Mouse (Mus musculus) fat pad, adult 2 months (tissue): Measurements from ENCODE around the gene Col4a1.

Source experiments
- DNase-seq: peaks from one replicate; pipeline ENCODE4 v3.0.0-alpha.2; 2011; ENCODE audit warnings: low read depth, low spot score; ENCODE audit errors: extremely low read depth

Gene Col4a1

GRCm38 (mm10) chr8:11270826-11271225, 41.8 kb downstream of the Col4a1 start:
- no peak for DNase-seq

- DNase-seq, result no peak
These were observed 43.9 kb downstream of the Col4a1 start for GRCm38 (mm10) chr8:11268753-11269152.

- DNase-seq, result no peak
These were observed 46.2 kb downstream of the Col4a1 start for GRCm38 (mm10) chr8:11266471-11266870.

DNA sequence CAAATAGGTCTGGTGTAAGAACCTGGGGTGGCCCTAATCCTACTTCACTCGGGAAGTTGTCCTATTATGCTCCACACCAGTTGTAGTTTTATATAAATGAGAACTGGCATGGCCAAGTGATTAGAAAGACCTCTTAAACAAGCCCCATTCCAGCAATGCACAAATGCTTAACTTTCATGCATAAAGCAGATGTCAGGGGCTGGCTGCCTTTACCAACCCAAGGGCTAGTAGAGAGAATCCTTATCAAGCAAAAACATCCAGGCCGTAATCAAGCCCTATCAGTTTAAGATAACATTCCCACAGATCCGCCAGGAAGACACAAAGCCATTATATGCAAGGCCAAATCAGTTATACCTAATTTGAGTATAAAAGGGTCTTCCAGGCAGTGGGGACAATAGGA, 46.7 kb downstream of the Col4a1 start:
- no peak for DNase-seq

GRCm38 (mm10) chr8:11263848-11264247, 48.8 kb downstream of the Col4a1 start:
- no peak for DNase-seq

- no peak for DNase-seq
These were observed 50.4 kb downstream of the Col4a1 start for GRCm38 (mm10) chr8:11262031-11262735.

DNA sequence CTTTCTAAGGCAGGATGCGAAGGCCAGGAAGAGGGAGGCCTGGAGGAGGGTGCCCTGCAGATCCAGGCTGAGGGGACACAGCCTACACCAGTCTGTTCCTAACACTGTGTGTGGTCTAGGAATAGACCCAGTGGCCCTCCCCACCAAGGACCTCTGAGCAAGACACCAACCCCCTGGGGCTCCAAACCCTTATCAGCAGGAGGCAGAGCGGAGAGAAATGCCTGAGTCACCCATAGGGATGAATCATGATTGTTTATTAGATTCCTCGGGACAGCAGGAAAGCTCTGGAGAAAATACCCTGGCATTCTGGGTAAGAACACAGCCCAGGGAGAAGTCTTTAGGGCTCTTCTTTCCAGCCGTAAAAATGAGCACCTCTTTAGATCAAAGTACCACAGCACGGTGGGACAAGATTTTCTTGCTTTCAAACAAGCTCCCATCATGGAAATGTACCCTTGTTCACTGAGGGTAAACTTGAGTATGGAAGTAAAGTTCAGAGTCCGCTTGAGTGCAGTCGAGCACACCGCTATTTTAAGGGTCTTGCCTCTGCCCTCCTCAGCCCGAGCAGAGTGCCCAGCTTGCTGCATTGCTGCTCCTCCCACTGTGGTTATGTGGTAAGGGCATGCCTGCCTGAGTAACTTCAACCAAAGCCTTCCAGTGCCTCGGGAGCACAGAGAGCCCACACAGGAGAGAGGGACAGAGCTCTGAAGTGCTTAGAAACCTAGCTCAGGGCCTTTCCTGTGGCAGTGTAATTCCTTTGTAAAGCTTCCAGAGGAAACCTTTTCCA, 52.6 kb downstream of the Col4a1 start:
- DNase-seq, result no peak

GRCm38 (mm10) chr8:11258517-11259136, 54.0 kb downstream of the Col4a1 start:
- no peak for DNase-seq

- no peak for DNase-seq
These were observed 55.3 kb downstream of the Col4a1 start for GRCm38 (mm10) chr8:11257079-11258017.

DNA sequence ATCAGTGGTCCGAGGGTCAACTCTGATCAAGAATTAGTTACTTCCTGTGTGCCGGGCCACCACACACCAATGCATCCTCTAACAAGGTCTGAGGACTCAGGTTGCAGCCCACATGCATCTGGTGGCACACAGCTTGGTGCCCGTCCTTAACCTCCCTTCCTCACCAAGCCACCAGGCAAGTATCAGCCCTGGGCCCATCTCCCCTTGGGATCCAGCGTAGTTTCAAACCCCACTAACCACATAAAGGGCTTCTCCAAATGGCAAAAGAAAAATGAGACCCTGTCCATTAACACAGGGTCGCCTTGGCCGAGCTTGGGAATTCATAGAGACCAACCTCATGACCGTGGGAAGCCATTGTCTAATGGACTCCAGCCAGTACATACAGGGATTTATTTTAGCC, 56.2 kb downstream of the Col4a1 start:
- no peak for DNase-seq

GRCm38 (mm10) chr8:11255680-11256079, 56.9 kb downstream of the Col4a1 start:
- no peak for DNase-seq

DNA sequence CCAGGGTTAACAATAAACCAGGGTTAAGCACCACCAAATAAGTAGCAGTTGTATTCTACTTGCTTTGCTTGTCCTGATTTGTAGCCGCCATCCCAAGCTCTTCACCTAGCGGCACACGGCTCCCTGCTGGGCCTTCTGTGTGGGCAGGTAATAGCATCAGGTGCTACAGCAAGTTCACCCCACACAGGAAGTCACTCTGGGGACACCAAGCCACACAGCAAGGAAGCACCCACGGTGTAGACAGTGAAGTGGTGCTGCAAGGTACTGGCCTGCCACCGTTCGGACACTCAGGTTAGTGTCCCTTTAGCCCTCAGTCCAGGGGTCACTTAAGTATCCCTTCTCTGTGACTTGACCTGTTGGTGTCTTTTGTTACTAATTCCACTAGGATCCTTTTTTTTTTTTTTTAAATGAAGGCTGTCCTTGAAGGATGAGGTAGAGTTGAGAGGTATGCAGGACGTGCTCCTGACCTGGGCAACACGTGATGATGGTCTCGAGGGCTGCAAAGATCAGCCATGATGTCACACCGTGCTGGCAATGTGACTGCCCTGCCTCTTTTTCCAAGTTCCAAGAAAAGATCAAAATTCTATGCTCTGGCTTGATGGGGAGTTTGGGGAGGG, 57.6 kb downstream of the Col4a1 start:
- no peak for DNase-seq

DNA sequence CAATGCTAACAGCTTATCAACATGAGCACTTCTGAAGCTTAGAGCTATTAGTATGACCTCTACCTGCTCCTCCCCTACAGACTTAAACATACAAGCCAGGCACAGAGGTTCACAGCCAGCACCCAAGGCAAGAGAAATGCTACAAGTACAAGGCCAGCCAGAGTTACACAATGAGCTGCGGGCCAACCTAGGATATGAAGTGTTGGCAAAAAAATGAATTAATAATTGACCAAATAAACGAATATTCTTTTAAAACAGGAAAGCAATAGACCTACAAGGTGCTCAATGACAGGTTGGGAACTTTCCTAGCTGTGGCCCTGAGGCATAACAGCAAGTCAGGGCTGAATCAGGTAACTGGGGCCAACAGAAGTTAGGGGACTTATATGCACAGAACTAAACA, 58.1 kb downstream of the Col4a1 start:
- no peak for DNase-seq

DNA sequence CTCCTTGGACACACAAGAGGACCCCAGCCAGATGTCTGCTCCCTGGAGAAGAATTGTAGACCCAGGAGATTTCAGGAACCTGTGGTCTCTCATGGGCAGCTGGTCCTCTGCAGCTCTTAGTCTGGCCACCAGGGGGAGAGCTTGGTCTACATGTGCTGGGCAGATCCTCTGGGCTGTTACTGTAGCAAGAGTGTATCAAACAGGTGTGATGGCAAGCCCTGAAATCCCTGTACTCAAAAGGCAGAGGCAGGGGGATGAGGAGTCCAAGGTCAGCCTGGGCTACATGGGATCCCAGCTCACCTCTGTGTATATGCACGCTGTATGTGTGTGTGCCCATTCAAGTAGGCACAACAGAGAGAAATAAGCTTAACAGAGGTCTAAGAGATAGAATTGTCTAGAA, 59.1 kb downstream of the Col4a1 start:
- no peak for DNase-seq

DNA sequence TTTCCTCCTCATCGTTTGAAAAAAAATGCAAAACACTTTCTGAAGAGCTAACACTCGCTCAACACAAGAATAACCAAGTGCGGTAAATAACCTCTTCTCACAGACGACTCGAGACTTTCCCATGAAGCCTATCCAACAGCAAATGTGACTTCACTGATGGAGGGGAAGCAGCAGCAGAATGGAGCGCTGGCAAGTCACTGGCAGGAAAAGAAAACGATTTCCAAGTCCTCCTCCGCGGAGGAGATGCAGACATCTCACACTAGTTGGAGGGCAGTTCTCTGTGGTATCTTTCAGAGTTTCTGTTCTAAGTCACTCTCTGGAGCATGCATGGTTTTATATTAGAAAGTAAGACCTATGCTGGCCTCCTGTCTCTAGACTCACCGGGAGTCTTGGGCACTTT, 59.6 kb downstream of the Col4a1 start:
- DNase-seq, result no peak

DNA sequence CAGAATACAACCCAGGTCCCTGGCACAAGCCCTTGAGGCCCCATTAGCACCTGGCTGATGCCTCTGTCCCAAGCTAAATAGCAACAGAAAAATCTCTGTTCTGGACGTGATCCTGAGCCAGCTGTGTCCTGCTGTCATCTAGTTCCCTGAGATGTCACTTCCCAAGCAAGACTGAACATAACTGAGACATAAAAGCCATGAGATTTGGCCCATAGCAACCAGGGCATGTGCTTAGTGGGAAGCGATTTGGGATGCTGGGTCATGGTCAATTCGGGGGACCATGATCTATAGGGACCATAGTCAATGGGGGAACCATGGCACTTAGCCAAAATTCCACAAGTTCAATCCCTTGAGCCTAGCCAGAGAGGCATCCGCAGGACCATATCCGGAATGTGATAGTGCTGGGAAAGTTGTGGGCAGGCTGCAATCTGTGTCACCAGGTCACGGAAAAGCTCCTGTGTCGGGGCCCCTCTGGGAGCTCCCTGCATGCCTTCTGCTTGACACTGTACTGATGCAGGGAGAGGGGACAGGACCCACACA, 60.3 kb downstream of the Col4a1 start:
- no peak for DNase-seq

- no peak for DNase-seq
These were observed 62.5 kb downstream of the Col4a1 start for GRCm38 (mm10) chr8:11250149-11250548.

DNA sequence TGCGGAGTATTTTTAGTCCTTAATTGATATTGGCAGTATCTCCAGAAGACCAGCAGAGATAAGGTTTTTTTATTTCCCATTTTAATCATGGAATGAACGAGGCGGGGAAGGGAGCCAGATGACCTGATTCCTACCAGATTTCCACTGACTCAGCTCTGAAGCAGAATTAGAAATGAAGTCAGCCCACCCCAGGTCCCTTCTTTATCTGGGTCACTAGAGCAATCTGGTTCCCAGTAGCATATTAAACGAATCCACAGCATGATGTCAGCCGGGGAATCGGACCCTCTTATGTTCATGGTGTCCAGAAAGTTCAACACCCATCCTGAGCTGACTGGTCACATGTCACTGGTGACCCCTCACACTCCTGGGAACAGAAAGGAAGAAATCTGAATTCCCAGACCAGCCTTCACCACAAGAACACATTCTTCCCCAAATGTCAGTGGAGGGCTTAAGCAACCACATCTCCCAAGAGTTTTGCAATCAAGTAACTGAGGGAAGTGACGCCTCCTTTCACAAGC, 63.0 kb downstream of the Col4a1 start:
- no peak for DNase-seq

- DNase-seq, result no peak
These were observed 63.9 kb downstream of the Col4a1 start for GRCm38 (mm10) chr8:11248712-11249111.

DNA sequence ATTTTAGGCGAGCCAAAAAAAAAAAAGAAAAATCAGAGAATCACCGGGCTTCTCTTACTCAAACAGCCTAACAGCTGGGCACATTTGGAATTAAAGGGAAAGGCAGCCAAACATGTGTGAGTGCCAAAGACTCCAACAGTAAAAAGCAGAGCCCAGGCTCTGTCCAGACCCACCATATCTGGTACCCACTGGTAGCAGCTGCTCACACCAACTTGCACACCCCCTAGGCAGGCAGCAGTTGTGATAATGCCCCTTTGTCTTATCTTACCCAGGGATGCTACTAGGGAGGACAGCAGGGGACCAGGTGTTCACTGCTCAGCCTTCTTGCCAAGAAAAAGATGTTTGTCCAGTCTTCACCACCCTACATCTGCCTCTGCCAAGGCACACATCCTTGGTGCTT, 71.1 kb downstream of the Col4a1 start:
- DNase-seq, result no peak
